15 mouse cellular contexts compared by ENCODE assay signal in genomic region chr16:90766919-90767454, GRCm38 (mm10). TPM values are rescaled to one million over a fixed set of nuclear protein-coding genes. Genes with fewer than 3 reads are reported as not detected.
"Had no signal": no experiment of that assay in that cellular context is flagged by ENCODE, and none has a peak within 500 bp of the region (broad histone marks: within the 10 kb centered on the region; RNA-seq: fewer than 3 reads in every experiment).

No protein-coding gene starts in this region.

- H3K9ac ChIP-seq: limb, embryonic 15.5 days; liver, embryonic 12.5 days; liver, embryonic 14.5 days; midbrain, embryonic 13.5 days; midbrain, embryonic 15.5 days; neural tube, embryonic 12.5 days had no signal

- ATAC-seq: liver, embryonic 12.5 days; midbrain, embryonic 13.5 days; midbrain, embryonic 15.5 days had no signal

- H3K4me1 ChIP-seq: limb, embryonic 15.5 days; midbrain, embryonic 13.5 days; midbrain, embryonic 15.5 days; neural tube, embryonic 12.5 days had no signal

- H3K9me3 ChIP-seq: limb, embryonic 15.5 days; liver, embryonic 12.5 days; midbrain, embryonic 13.5 days; midbrain, embryonic 15.5 days; neural tube, embryonic 12.5 days had no signal

- DNase-seq: right cerebral cortex, postnatal 14 days; thymus, adult 18-20 months; thymus, postnatal 14 days; thymus, postnatal 36 days had no signal

- H3K4me3 ChIP-seq: limb, embryonic 15.5 days; liver, embryonic 12.5 days; megakaryocyte, embryonic 14.5 days; midbrain, embryonic 13.5 days; midbrain, embryonic 15.5 days; neural tube, embryonic 12.5 days had no signal

- H3K27me3 ChIP-seq: limb, embryonic 15.5 days; liver, embryonic 12.5 days; megakaryocyte, embryonic 14.5 days; midbrain, embryonic 13.5 days; midbrain, embryonic 15.5 days; neural tube, embryonic 12.5 days had no signal

- H3K27ac ChIP-seq: limb, embryonic 15.5 days; liver, embryonic 12.5 days; liver, embryonic 14.5 days; macrophage; midbrain, embryonic 13.5 days; midbrain, embryonic 15.5 days; neural tube, embryonic 12.5 days had no signal

- H3K4me2 ChIP-seq: limb, embryonic 15.5 days; liver, embryonic 12.5 days; midbrain, embryonic 11.5 days; midbrain, embryonic 13.5 days; midbrain, embryonic 15.5 days; neural tube, embryonic 12.5 days had no signal

RNA-seq across cellular contexts. Expression of gene Mrap, which starts 29.0 kb away (rescaled TPM):
- polyA plus RNA-seq: midbrain, embryonic 13.5 days; neural tube, embryonic 12.5 days; neural tube, embryonic 14.5 days; stomach, embryonic 14.5 days had no signal

RNA-seq across cellular contexts. Expression of gene Eva1c, which starts 59.5 kb away (rescaled TPM):
- polyA plus RNA-seq: macrophage had no signal
